Mouse (Mus musculus): Measurements from ENCODE around the gene Bmt2.

DNA sequence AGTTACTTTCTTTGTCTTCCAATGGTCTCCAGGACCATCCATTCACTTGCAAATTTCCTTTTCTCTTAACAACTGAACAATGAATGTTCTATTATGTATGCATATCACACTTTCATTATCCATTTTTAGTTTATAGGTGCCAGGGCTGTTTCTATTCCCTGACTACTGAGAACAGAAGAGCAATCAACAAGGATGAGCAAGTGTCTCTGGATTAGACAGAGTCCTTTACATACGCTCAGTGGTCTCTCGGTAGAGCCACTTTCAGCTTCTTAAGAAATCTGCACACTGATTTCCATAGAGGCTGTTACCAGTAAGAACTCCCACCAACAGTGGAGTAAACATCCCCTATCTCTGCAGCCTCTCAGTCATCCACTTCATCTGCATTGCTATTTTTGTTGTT is 19.8 kb downstream of the Bmt2 start:
- TF ChIP-seq CTCF (IDR thresholded peaks at IDR 0.05) (no peak), EP300 (IDR thresholded peaks at IDR 0.05) (no peak)

Measured in lung, postnatal 0 days (tissue).